Mouse (Mus musculus) embryonic facial prominence, embryonic 11.5 days (tissue): Measurements from ENCODE around the gene Acvr2b. TPM values are rescaled to one million over a fixed set of nuclear protein-coding genes. Genes with fewer than 3 reads are reported as not detected.

Experiments used
- ATAC-seq: fragments of 200-750 bp; cut with Nextera tagmentation; replicated peaks from 2 replicates; pipeline ENCODE4 v1.8.0; 2017; ENCODE audit warnings: low read depth; ENCODE audit not compliant: insufficient number of reproducible peaks, low FRiP score, low TSS enrichment
- DNase-seq: peaks from one replicate; pipeline ENCODE4 v3.0.0-alpha.2; 2015; ENCODE audit warnings: low spot score
- H3K27ac ChIP-seq: fragments of 300-500 bp; sonication (generic); replicated peaks from 2 replicates; pipeline ENCODE4 v1.5.1; 2014; ENCODE audit warnings: mild to moderate bottlenecking, low read depth, low read length, control low read depth
- H3K27me3 ChIP-seq: fragments of 300-500 bp; sonication (generic); 2 replicates; pipeline ENCODE4 v1.6.1; 2014; ENCODE audit warnings: mild to moderate bottlenecking, low read length, moderate library complexity, mixed read lengths; ENCODE audit not compliant: control insufficient read depth, insufficient read depth
- H3K36me3 ChIP-seq: fragments of 300-500 bp; sonication (generic); replicated peaks from 2 replicates; pipeline ENCODE4 v1.6.1; 2014; ENCODE audit warnings: low read depth, mild to moderate bottlenecking, low read length, moderate library complexity, mixed read lengths; ENCODE audit not compliant: control insufficient read depth, insufficient read depth
- H3K4me1 ChIP-seq: fragments of 300-500 bp; sonication (generic); 2 replicates; pipeline ENCODE4 v1.6.1; 2014; ENCODE audit warnings: low read length, mixed read lengths; ENCODE audit not compliant: control insufficient read depth, insufficient read depth
- H3K4me2 ChIP-seq: fragments of 300-500 bp; sonication (generic); 2 replicates; pipeline ENCODE4 v1.6.1; 2014; ENCODE audit warnings: low read depth, mild to moderate bottlenecking, control low read depth, low read length, moderate library complexity
- H3K4me3 ChIP-seq: fragments of 300-500 bp; sonication (generic); 2 replicates; pipeline ENCODE4 v1.5.1; 2014; ENCODE audit warnings: low read depth, low read length, control low read depth
- H3K9ac ChIP-seq: fragments of 300-500 bp; sonication (generic); replicated peaks from 2 replicates; pipeline ENCODE4 v1.6.1; 2014; ENCODE audit warnings: mild to moderate bottlenecking, control low read depth, low read length
- H3K9me3 ChIP-seq: fragments of 300-500 bp; sonication (generic); replicated peaks from 2 replicates; pipeline ENCODE4 v1.6.1; 2016; ENCODE audit warnings: mild to moderate bottlenecking, low read length, inconsistent platforms, mixed read lengths; ENCODE audit not compliant: control insufficient read depth
- WGBS: fragments of 180-500 bp; shearing (Covaris S2); extraction: QIAGEN DNeasy Blood & Tissue Kit; methylation state at CpG from one replicate; pipeline ENCODE4 v1.1.7; 2014; 5-methylcytosine and 5-hydroxymethylcytosine counted together
- polyA plus RNA-seq: library from polyadenylated mRNA; unstranded; fragments of >200 nt; fragmentation: Nextera tagmentation; extraction: Ambion mirVana; gene quantifications from 2 replicates; pipeline ENCODE4 v1.2.1, GENCODE M21; 2014

Acvr2b gene
- polyA plus RNA-seq, 1 experiment from 2014 or later: 43.9 TPM

GRCm38 (mm10) chr9:119408898-119409664 lies 7.2 kb downstream of the Acvr2b start:
- Histone ChIP-seq H3K27me3 (no peaks in the 10 kb centered on the region), H3K4me2 (no peak overlapping the region), H3K4me1 (peaks cover 2% of the 10 kb centered on the region; the same call in 1 of the 2 replicates), H3K27ac (no peak overlapping the region), H3K9me3 (no peaks in the 10 kb centered on the region), H3K4me3 (no peak overlapping the region), H3K36me3 (no peaks in the 10 kb centered on the region), H3K9ac (no peak overlapping the region)
- WGBS: 76% methylated on average over 11 of the region's 11 CpGs
- no peak for ATAC-seq
- DNase-seq: no peak

GRCm38 (mm10) chr9:119409864-119410263 lies 7.9 kb downstream of the Acvr2b start:
- H3K36me3 ChIP-seq: no peaks in the 10 kb centered on the region
- 50% methylated on average over 5 of the region's 5 CpGs for WGBS

GRCm38 (mm10) chr9:119418025-119418424 lies 16.1 kb downstream of the Acvr2b start:
- H3K4me3 ChIP-seq: no peak overlapping the region
- WGBS: 87% methylated on average over 18 of the region's 18 CpGs
- ATAC-seq (no peak), DNase-seq (no peak)
- no peaks in the 10 kb centered on the region for H3K9me3 ChIP-seq
- H3K27ac ChIP-seq: no peak overlapping the region
- no peaks in the 10 kb centered on the region for H3K27me3 ChIP-seq
- no peaks in the 10 kb centered on the region for H3K36me3 ChIP-seq
- H3K9ac ChIP-seq: no peak overlapping the region
- H3K4me1 ChIP-seq: no peaks in the 10 kb centered on the region
- H3K4me2 ChIP-seq: no peak overlapping the region

More at GRCm38 (mm10) chr9:119409864-119410263, 7.9 kb downstream of the Acvr2b start:
- H3K4me1 ChIP-seq: no peaks in the 10 kb centered on the region
- no peak overlapping the region for H3K4me3 ChIP-seq
- H3K9ac ChIP-seq: no peak overlapping the region
- no peak for DNase-seq
- no peaks in the 10 kb centered on the region for H3K27me3 ChIP-seq
- no peaks in the 10 kb centered on the region for H3K9me3 ChIP-seq
- ATAC-seq: no peak
- no peak overlapping the region for H3K27ac ChIP-seq
- H3K4me2 ChIP-seq: no peak overlapping the region

GRCm38 (mm10) chr9:119419852-119420438 lies 18.0 kb downstream of the Acvr2b start:
- DNase-seq: no peak
- no peak overlapping the region for H3K4me3 ChIP-seq
- 82% methylated on average over 12 of the region's 12 CpGs for WGBS
- no peak for ATAC-seq
- H3K9me3 ChIP-seq: no peaks in the 10 kb centered on the region
- H3K9ac ChIP-seq: no peak overlapping the region
- no peaks in the 10 kb centered on the region for H3K4me1 ChIP-seq
- no peak overlapping the region for H3K27ac ChIP-seq
- no peak overlapping the region for H3K4me2 ChIP-seq
- H3K36me3 ChIP-seq: no peaks in the 10 kb centered on the region
- no peaks in the 10 kb centered on the region for H3K27me3 ChIP-seq

GRCm38 (mm10) chr9:119425217-119425975 lies 23.5 kb downstream of the Acvr2b start:
- Histone ChIP-seq H3K27me3 (no peaks in the 10 kb centered on the region), H3K36me3 (peaks cover 2% of the 10 kb centered on the region; the same call in 1 of the 2 replicates), H3K4me1 (0 out of 2 replicates have a peak, but pooled peaks cover 4% of the 10 kb centered on the region), H3K9ac (no peak overlapping the region), H3K4me2 (no peak overlapping the region), H3K27ac (no peak overlapping the region), H3K4me3 (no peak overlapping the region), H3K9me3 (no peaks in the 10 kb centered on the region)
- DNase-seq (no peak), ATAC-seq (peak; percentile 14; the same call in 1 of the 2 replicates)
- WGBS: 59% methylated on average over 7 of the region's 7 CpGs

GRCm38 (mm10) chr9:119425976-119426415 lies 24.1 kb downstream of the Acvr2b start:
- DNase-seq: no peak
- 0 out of 2 replicates have a peak, but pooled peaks cover 4% of the 10 kb centered on the region for H3K4me1 ChIP-seq
- H3K4me3 ChIP-seq: no peak overlapping the region
- no peak overlapping the region for H3K4me2 ChIP-seq
- no peak for ATAC-seq
- peaks cover 5% of the 10 kb centered on the region; the same call in 1 of the 2 replicates for H3K36me3 ChIP-seq
- WGBS: 89% methylated on average over 13 of the region's 13 CpGs
- H3K9ac ChIP-seq: no peak overlapping the region
- H3K9me3 ChIP-seq: no peaks in the 10 kb centered on the region
- no peak overlapping the region for H3K27ac ChIP-seq
- no peaks in the 10 kb centered on the region for H3K27me3 ChIP-seq

GRCm38 (mm10) chr9:119426483-119426882 lies 24.6 kb downstream of the Acvr2b start:
- WGBS: 79% methylated on average over 7 of the region's 7 CpGs
- DNase-seq (no peak), ATAC-seq (no peak)
- Histone ChIP-seq H3K4me1 (0 out of 2 replicates have a peak, but pooled peaks cover 4% of the 10 kb centered on the region), H3K36me3 (peaks cover 5% of the 10 kb centered on the region; the same call in 1 of the 2 replicates), H3K4me3 (no peak overlapping the region), H3K9me3 (no peaks in the 10 kb centered on the region), H3K9ac (no peak overlapping the region), H3K27ac (no peak overlapping the region), H3K27me3 (no peaks in the 10 kb centered on the region), H3K4me2 (no peak overlapping the region)
